Mouse (Mus musculus) left cerebral cortex, postnatal 10 days (tissue): Measurements from ENCODE around the gene Gtsf2. TPM values are rescaled to one million over a fixed set of nuclear protein-coding genes. Genes with fewer than 3 reads are reported as not detected.
"Not testable (repeated sequence)": the region's sequence is repeated elsewhere in the genome, so short reads cannot be mapped to it uniquely, and the experiment has no call there.

Source experiments
- DNase-seq, 2 experiments: peaks; one replicate each; pipeline ENCODE4 v3.0.0; 2021 to 2022; ENCODE audit warnings: low spot score in 2 of 2, mixed read lengths in 1 of 2; ENCODE audit errors: extremely low spot score in 1 of 2
- intact Hi-C: fragments of 180-260 bp; cut with DNase I; formaldehyde crosslinking; loops from one replicate; pipeline ENCODE4 v1.15.1; 2025
- total RNA-seq, 2 experiments: library from RNA; stranded (reverse); gene quantifications; 2 replicates each; pipeline ENCODE4 v1.2.3; 2021

The Gtsf2 gene
- not detected for total RNA-seq

DNA sequence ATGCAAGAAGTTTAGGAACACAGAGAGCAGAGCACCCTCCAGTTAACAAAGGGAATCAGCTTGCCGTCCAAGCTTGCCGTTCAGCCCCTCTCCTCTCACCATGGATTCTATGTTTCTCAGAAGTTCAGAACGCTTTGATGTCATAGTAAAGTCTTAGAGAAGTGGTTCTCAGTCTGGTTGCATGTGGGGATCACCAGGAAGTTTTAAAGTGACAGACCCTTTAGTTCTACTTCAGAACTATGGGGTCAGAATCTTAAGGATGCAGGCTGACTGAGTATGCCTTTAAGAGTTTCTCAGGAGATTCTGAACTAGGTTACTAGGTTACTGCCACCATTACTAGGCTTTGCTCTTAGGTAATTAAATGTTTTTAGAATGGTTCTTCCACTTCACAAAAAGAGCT lies at the start of gene Gtsf2:
Gene Gtsf2 (minus strand): TSS at position 101 of the 400 bp plus-strand sequence.
- intact Hi-C loops, result no loop called here
- no peak for DNase-seq

DNA sequence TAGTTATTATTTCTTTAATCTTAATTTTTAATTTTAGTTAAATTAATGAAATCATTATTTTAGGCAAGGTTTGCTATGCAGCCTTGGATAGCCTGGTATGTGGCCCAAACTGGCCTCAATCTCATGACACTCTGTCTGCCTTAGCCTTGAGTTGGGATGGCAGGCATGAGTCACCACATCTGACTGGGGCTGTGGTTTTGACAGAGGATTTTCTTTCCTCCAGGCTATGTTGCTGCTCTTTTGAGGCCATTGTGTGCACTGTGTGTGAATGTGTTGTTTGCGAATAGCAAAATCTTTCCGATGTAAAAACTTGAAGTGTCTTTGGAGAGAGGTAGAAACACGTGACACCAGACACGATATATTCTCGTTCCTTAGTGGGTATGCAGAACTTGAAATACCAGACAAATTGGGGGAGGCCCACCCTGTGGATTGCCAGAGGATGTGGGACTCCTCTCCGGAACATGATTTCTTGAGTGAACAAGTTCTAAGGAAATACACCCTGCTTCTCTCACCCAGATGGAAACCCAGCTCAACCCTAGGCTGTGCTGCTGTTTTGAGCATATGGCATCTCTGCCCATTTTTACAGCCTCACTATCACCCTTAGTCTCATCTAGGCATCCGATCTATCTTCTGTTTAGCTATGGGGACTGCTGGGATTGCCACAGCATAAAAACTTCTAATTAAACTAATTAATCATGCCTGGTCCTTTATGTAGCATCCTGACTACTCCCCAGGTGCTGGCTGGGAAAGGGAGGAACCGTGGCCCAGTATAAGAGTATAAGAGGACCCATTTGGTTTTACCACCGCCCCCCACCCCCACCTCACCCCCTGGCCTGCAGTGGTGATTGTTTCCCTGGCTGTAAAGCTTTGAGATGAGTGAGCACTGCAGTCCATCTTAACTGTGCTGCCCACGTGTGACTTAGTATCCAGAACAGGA lies 48.2 kb upstream of the Gtsf2 start:
- intact Hi-C loops, result no loop called here
- DNase-seq, result no peak

DNA sequence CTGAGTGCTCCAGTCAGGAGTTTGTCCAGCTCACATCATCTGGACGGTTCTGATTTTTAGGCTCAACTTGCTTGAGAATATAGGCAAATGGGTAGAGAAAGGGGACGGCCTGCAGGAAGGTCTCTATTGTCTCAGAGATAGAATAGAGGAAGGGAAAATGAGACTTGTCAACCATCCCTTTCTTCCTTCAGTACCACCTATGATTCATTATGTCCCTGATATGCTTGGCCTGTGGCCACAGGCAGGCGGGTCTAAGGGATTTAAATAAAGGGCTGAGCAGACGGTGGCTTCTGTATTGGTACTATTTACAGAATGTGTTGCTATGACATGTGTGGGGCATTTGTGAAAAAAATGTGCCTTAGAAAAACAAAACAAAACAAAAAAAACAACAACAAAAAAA lies 40.1 kb upstream of the Gtsf2 start:
- intact Hi-C loops, result no loop called here
- DNase-seq, result no peak

DNA sequence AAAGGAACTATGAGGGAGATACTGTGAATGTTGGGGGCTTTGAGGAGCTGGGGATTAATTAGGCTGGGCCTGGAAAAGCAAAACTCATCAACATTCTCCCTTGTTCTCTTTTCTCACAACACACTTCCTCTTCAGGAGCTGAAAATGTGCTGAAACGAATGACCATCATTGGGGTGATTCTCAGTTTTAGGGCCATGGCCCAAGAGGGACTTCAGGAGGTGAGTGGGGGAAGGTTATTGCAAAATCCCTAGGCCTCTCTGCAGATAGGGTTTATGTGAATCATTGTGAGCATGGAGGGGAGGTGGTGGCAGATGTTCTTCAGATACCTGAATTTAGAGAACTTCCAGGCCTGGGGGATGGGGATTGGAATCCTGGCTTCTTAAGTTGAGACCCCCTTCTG lies 38.4 kb upstream of the Gtsf2 start:
- intact Hi-C loops, result no loop called here
- DNase-seq, result no peak

DNA sequence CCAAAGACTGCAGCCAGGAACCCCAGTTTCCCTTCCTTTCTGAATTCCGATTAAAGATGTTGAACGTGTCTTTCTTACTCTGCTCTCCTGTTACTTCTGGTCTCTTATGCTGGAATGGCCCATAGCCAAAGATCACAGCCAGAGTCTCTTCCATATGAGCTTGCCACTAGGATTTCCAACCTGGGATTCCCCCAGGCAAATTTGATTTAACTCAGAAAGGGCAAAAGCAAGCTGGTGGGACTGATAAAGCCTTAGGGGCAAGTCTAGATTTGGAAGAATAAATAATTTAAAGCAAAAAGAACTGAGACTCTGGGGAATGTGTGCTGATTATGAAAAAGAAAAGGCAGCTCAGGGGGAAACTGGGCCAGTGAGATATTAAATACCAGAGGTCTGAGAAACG lies 36.8 kb upstream of the Gtsf2 start:
- DNase-seq, result no peak
- intact Hi-C loops, result loop anchor here (2.0 kb wide), 1 partner anchor 52 kb away; no protein-coding TSS in a partner anchor

DNA sequence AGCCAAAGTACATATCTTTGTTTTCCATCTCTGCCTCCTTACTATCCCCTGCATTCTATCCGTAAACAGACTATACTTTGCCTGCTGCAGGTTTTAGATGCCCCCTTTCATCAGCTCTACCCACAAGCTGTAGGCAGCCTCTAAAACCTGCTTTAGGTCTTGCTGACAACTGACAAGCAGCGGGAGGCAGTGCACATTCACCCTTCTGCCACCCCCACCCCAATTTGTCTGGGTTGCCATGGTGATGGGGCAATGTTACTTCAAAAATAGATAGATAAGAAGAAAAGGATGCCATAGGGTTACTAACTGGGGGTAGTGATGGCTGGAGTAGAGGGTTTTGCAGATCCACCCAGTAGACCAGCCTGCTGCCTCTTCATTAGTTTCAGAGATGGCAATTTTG lies 36.2 kb upstream of the Gtsf2 start:
- no peak for DNase-seq
- intact Hi-C loops, result loop anchor here (2.0 kb wide), 1 partner anchor 52 kb away; no protein-coding TSS in a partner anchor

DNA sequence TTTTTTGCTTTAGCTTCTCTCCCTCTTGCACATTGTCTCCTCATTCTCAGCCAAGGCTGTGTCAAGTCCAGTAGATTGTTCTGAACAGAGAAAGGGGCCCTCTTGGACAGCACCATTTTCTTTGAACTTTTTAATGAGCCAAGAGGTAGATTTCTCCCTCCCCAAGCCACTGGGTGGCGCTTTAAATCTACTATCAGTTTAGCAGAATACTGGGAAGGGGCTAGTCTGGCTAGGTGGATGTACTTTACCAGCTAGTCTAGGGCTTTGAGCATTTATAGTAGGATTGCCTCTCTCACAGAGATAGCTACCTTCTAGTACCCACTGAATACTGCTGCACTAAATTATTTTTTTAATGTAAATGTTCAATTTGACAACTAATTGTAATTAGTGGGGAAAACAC lies 34.2 kb upstream of the Gtsf2 start:
- intact Hi-C loops, result no loop called here
- peak in 1 of 2 experiments; percentile 46 for DNase-seq

DNA sequence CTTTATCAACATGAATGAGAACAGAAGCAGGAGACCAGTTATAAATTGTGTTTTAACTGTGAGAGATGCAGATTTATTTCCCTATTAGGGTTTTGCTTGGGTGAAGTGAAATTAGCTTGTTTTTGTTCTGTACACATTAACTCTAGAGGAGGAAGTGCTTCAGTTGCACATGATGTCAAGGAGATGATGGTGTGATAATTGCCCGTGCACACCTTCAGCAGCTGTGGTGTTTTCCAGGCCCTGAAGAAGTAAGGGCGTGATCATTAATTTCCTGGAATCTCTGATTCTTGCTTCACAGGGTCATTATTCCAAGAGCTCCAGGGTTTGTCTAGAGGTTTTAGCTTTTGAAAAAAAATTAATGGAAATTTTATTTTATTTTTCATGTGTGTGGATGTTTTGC lies 31.9 kb upstream of the Gtsf2 start:
- DNase-seq, result no peak
- intact Hi-C loops, result no loop called here

DNA sequence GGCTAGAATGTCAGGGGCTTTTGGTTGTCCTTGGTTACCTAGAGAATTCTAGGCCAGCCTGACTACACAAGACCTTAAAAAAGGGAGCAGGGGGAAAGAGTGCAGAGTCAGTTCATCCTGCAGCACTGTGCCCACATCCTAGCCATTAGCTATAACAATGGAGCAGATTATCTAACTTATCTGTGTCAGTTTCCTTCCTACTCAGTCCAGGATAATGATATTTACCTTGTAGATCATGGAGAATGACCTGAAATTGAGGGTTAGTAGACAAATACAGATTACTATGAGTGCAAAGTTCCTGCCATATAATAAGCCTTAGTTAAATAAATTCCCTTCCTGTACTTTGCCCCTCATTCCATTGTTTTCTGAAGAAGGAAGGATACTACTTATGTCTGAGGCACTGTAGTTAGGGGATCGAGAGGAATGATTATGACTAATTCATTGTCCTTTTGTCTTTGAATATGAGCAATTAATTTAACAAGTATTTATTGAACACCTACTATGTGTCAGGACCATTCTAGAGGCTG lies 30.9 kb upstream of the Gtsf2 start:
- no peak for DNase-seq
- intact Hi-C loops, result no loop called here

DNA sequence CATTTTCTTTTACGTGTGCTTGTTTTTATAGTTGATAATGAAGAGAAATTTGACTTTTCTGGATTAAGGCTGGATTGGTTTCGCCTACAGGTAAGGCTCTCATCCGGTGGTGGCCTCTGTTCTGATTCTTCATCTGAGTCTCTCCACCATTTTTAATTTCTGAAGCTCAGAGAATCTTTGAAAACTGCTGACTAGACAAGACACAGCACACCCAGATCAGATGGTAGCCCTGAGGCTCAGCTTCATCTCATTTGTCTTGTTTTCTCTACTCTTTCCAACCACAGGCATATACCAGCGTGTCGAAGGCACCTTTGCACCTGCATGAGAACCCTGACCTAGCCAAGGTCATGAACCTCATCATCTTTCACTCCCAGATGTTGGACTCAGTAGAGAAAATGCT lies 25.5 kb upstream of the Gtsf2 start:
- intact Hi-C loops, result no loop called here
- DNase-seq, result no peak

DNA sequence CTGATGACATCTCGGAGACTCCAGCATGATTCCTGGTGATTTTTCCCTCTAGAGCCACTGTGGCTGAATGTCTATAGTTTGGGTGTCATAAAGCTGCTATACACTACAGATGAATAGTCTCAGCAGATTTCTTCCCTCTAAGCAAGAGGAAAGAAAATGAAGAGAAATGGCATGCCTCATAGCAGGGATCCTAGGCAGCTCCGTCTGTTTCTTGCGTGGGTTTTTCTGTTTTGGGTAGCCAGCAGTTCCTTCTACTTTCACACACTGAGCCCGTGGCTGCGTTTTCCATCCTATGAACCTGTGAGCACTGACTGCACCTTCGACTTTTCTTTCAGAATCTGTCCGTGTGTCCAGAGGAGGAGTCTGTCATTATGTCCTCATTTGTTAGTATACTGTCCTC lies 24.9 kb upstream of the Gtsf2 start:
- intact Hi-C loops, result no loop called here
- no peak for DNase-seq

DNA sequence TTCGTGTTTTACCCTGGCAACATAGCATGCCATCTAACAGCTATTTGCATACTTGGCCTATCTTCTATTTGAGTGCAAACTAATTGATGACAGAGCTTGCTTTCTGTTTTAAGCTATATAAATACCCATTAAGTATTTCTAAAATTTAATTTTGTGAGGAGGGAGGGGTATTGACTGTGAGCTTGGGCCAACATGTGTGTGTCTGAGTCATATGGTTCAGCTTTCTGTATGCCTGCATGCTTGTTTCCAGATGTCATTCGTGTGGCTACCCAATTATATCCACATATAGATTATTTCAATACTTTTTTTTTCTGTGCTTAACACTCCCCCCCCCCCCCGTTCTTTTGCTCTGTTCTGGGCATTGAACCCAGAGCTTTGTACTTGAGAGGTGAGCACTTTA lies 24.0 kb upstream of the Gtsf2 start:
- intact Hi-C loops, result no loop called here
- DNase-seq, result no peak

DNA sequence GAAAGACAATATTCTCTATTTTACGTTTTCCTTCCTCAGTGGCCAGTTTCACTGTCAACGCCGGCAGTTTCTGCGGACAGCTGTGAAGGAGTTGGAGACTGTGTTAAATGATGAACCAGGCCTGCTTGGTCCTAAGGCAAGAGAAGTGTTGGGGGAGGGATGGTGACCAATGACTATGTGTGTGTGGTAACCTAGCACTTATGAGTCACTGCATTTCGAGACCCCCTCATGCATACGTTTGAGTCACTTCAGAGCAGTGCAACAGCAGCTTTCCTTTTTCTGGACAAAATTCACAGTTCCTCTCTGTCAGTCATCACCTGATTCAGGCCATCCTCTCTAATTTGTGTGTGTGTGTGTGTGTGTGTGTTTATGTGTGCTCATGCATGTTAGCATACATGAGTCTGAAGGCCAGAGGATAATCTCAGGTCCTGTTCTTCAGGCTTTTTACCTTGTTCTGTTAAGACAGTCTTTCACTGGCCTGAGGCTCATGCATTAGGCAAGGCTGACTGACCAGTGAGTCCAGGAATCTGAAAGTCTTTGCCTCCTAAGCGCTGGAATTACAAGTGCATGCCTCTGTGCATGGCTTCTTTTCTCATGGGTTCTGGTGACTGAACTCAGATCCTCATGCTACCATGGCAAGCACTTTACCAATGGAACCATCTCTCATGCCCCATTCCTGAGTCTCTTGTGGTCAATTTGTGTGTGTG lies 23.4 kb upstream of the Gtsf2 start:
- no peak for DNase-seq
- intact Hi-C loops, result no loop called here

DNA sequence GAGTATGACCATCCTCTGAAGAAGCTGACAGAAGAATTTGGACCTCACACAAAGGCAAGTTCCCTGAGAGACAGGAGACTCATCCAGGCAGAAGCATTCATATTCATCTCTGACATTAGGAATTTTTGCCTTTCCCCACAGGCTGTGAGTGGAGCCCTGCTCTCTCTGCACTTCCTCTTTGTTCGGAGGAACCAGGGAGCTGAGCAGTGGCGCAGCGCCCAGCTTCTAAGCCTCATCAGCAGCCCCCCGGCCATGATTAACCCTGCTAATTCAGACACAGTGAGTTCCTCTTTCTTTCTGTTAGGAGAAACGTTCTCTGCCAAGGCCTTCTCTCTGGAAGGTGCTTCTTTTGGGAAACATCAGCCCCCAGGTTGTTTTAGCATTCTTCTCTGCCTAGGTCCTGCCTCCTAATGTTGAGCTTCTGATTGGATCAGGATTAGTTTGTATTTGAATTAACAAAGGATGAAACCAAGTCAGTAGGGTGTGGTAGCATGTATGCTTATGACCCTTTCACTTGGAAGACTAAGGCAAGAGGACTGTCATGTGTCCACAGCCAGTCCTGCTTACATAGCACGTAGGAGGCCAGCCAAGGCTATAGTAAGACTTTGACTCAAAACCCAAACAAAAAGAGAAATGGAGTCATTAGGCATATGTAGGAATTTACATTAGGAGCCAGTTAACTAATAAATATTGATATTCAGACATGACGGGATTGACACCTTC lies 14.4 kb upstream of the Gtsf2 start:
- intact Hi-C loops, result no loop called here
- DNase-seq, result peak in 1 of 2 experiments; percentile 37

DNA sequence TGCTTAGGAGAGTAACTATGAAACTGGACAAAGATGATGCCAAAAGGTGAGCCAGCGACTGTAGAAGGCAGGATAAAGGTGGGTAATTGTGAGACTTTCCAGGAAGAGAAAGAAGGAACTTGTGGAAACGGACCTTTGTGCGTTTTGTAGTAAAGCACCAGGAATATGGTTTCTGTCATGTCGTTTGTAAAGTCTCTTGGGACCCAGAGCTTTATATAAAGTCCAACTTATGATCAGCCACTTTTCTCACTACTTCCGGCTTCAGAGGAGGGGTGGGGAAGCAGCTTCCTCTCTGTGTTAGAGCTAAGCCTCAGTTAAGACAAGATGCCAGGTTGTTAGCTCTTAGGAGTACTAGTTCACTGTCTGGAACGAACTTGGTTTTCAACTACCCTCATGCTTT lies 6.2 kb upstream of the Gtsf2 start:
- intact Hi-C loops, result no loop called here
- DNase-seq, result no peak

DNA sequence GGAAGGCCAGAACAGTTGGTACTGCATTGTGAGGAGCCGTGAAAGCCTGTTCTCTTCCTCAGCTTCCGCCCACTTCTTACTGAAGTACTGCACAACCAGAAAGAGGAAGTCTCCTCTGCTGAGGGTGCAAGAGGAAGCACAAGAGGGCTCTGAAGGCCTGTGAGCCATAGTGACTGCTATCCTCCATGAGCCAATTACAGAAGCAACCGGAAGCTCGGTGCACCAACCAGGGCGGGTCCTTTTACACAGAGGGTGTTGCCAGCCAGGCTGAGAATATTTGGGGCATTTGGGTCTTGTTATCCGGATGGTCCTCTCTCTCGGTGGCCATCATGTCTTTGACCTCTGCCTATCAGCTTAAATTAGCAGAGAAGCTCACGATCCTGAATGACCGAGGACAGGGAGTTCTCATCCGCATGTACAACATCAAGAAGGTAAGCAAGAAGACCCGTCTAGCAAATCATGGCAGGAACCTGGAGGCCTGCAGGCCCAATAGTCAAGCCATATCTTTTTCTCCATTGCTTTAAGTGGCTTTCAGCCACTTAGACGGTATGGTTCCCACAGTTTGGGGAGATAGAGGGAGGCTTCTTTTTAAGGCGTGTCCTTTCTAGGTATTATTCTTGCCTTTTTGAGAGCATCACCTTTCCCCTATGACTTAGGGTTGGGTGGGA lies 5.4 kb upstream of the Gtsf2 start, which contains the start of gene Nckap1l:
Gene Nckap1l (plus strand): TSS at position 244 of the 668 bp plus-strand sequence.
- peak; percentile 10 to 44 for DNase-seq
- intact Hi-C loops, result no loop called here

DNA sequence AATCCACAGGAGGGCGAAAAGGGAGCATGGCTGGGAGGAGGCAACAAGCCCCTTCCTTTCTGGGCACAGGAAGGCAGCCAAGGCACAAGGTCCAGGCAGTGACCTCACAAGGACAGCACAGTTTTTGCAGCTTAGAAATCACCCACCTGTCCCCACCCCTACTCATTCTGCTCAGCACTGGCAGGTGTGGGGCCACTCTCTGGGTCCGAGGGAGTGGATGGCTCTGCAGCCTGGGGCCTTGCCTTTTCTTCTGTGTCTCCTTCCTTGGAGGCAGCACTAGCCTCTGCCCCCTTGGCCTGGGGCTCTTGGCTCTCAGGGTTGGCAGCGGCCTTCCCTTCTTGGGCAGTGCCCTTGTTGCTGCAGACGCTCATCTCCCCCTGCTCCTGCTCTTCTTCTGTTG lies 2.3 kb downstream of the Gtsf2 start:
- intact Hi-C loops, DNase-seq: not testable (repeated sequence)

DNA sequence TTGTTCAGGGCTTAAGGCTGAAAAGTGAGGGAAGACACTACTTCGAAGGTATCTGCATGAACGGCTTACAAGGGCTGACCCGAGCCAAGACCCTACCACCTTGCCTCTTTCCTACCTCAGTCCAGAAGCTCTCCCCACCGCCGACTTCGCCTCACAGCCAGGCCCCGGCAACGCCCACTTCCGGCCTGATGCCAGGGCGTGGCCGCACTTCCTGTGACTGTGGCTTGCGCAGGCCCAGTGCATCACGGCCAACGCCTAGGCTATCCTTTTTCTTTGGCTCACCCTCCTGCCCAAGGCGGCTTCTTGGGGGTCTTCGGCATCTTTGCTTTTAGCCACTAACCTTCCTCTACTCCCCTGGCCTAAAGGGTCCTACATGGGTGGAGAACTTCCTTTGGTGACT lies 18.0 kb downstream of the Gtsf2 start, which contains the start of gene Gtsf1:
Gene Gtsf1 (minus strand): TSS at position 230 of the 400 bp plus-strand sequence.
- intact Hi-C loops, result no loop called here
- DNase-seq, result peak in 1 of 2 experiments; percentile 17
